Mouse (Mus musculus) lung, postnatal 0 days (tissue): ENCODE results near the gene Ins1.

Experiments used
- CTCF ChIP-seq: IDR thresholded peaks from 2 replicates; pipeline ENCODE4 v1.5.1; 2016; ENCODE audit warnings: antibody characterized with exemption, mild to moderate bottlenecking
- EP300 ChIP-seq: IDR thresholded peaks from 2 replicates; pipeline ENCODE4 v1.6.1; 2016; ENCODE audit warnings: antibody characterized with exemption, mild to moderate bottlenecking, control low read depth

DNA sequence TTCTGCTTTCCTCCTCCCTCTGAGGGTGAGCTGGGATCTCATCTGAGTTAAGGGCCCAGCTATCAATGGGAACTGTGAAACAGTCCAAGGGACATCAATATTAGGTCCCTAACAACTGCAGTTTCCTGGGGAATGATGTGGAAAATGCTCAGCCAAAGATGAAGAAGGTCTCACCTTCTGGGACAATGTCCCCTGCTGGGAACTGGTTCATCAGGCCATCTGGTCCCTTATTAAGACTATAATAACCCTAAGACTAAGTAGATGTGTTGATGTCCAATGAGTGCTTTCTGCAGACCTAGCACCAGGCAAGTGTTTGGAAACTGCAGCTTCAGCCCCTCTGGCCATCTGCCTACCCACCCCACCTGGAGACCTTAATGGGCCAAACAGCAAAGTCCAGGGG lies at the start of gene Ins1:
- TF ChIP-seq EP300 (no peak), CTCF (no peak)
